Mouse (Mus musculus) C2C12 (cell line): ENCODE measurements at regions not wholly inside any gene's neighbourhood (a gene's known extent, or its start where the extent isn't known, plus 50 kb on each side); places are given as distances from the start of the nearest gene placed in this dataset.

Experiments
- H3K27me3 ChIP-seq: one replicate; pipeline ENCODE4 v1.6.1; 2011; ENCODE audit not compliant: control insufficient read depth, insufficient read depth, insufficient read length
- H3K36me3 ChIP-seq: one replicate; pipeline ENCODE4 v1.6.1; 2011; ENCODE audit not compliant: control insufficient read depth, insufficient read depth
- H3K4me3 ChIP-seq: one replicate; pipeline ENCODE4 v1.5.1; 2011; ENCODE audit warnings: mild to moderate bottlenecking, control low read depth; ENCODE audit not compliant: poor library complexity, insufficient read depth, severe bottlenecking
- H3K79me2 ChIP-seq: one replicate; pipeline ENCODE4 v1.6.1; 2011; ENCODE audit not compliant: control insufficient read depth, insufficient read depth
- H3K79me3 ChIP-seq: one replicate; pipeline ENCODE4 v1.6.1; 2011; ENCODE audit warnings: low read depth, control low read depth
- H3ac ChIP-seq: one replicate; pipeline ENCODE3; 2011; ENCODE audit warnings: low read depth; ENCODE audit not compliant: control insufficient read depth, insufficient read length
- CEBPB ChIP-seq: IDR thresholded peaks from one replicate; pipeline ENCODE4 v1.6.1; 2011; ENCODE audit warnings: low read depth, mild to moderate bottlenecking, control low read depth, moderate library complexity
- CTCF ChIP-seq: IDR thresholded peaks from one replicate; pipeline ENCODE4 v1.5.1; 2011; ENCODE audit not compliant: control insufficient read depth, insufficient read depth, insufficient read length
- FOSL1 ChIP-seq: IDR thresholded peaks from one replicate; pipeline ENCODE4 v1.8.0; 2011; ENCODE audit warnings: mild to moderate bottlenecking, low read length; ENCODE audit not compliant: poor library complexity, insufficient read depth, severe bottlenecking
- MAX ChIP-seq: IDR thresholded peaks from one replicate; pipeline ENCODE4 v1.6.1; 2011; ENCODE audit warnings: mild to moderate bottlenecking, control low read depth
- MYOD1 ChIP-seq: IDR thresholded peaks from one replicate; pipeline ENCODE4 v1.6.1; 2011; ENCODE audit warnings: low read depth; ENCODE audit not compliant: control insufficient read depth, insufficient read length
- MYOG ChIP-seq: IDR thresholded peaks from one replicate; pipeline ENCODE4 v1.6.1; 2011; ENCODE audit not compliant: control insufficient read depth, insufficient read length; ENCODE audit errors: extremely low read depth
- USF1 ChIP-seq: IDR thresholded peaks from one replicate; pipeline ENCODE4 v1.6.1; 2011; ENCODE audit warnings: low read depth, mild to moderate bottlenecking, control low read depth, moderate library complexity

DNA sequence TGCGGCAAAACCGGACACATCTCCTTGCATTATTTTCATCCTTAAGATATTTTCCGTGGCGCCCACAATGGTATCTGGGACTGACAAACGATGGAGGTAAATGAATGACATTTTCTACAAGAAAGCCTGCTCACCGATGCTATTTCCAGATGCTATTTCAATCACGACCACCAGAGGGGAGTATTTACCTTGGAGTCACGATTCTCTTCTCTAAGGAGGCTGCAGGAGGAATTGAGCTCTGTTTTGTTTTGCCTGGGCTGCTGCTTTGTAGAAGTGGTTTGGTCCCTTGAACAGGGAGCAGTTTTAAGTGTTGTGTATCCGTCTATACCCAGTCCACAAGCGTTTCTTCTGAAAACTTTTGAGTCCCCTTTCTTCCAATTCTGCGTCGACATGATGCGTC is 128.7 kb upstream of the Itga1 start:
- Histone ChIP-seq H3K27me3 (no peaks in the 10 kb centered on the region), H3K4me3 (no peak overlapping the region), H3K79me3 (no peaks in the 10 kb centered on the region), H3K79me2 (no peaks in the 10 kb centered on the region), H3ac (no peak overlapping the region), H3K36me3 (no peaks in the 10 kb centered on the region)
- TF ChIP-seq MAX (no peak), MYOD1 (no peak), CTCF (no peak), FOSL1 (no peak), USF1 (no peak), MYOG (no peak), CEBPB (no peak)

DNA sequence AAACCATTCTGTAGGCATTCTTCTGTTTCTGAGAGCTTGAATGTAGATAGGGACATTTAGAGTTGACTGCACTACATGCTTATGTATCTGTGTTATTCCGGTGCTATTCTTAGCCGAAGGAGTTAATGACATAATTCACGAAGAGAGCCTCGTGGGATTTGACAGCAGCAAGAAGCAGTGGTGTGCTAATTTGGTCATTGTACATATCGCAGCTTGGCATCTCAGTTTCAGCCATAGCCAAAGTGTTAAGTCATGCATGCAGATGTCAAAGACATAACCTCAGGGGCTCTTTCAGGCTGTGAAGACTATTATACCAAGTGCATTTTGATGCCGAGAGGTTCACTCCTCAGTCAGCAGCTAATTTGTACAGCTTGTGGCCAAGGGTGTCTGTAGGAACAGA is 125.1 kb upstream of the Itga1 start:
- H3ac ChIP-seq = no peak overlapping the region
- no peaks in the 10 kb centered on the region for H3K79me2 ChIP-seq
- H3K36me3 ChIP-seq = no peaks in the 10 kb centered on the region
- no peak for TF ChIP-seq FOSL1
- no peak for TF ChIP-seq MAX
- no peak for TF ChIP-seq CTCF
- no peak for TF ChIP-seq MYOD1
- no peak for TF ChIP-seq MYOG
- H3K4me3 ChIP-seq = no peak overlapping the region
- no peaks in the 10 kb centered on the region for H3K27me3 ChIP-seq
- H3K79me3 ChIP-seq = no peaks in the 10 kb centered on the region

DNA sequence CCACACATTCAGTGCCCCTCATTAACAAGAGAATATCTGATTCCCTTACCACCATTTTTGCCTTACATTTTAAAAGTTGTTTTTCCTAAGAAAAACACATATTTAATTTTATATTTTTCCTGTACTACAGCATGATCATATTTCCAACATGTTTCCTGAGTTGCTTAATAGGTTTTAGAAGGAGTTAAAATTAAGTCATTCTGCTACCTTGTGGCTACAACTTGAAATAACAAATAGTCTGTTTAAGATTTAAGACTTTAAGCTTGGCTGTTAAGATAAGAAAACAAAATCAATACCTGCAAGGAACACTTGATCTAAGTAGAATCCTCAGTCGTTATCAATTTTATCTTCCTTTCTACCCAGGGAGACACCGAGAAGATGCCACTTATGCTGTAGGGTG is 117.9 kb upstream of the Itga1 start:
- no peaks in the 10 kb centered on the region for H3K79me3 ChIP-seq
- no peak overlapping the region for H3ac ChIP-seq
- no peaks in the 10 kb centered on the region for H3K27me3 ChIP-seq
- TF ChIP-seq MAX (no peak), USF1 (no peak), MYOG (no peak), CTCF (no peak), MYOD1 (no peak)
- no peaks in the 10 kb centered on the region for H3K79me2 ChIP-seq
- H3K4me3 ChIP-seq = no peak overlapping the region
- no peaks in the 10 kb centered on the region for H3K36me3 ChIP-seq

DNA sequence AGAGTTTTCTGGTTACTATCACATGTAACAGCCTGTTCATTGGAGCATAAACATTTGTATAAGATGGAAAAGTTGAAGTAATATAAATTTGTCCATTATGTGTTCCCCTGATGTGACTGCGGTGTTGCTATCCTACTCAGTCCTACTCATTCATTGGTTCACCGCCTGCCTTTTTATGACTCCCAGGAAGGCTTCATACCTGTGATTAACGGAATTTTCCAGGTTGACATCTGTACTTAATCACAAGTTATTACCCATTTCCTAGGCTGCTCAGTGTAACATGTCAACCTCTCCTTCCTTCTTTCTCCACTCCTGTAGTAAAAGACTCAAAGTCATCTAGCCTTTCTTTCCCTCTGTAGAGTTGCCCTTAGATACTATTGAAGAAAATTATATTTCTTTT is 109.5 kb upstream of the Itga1 start:
- H3ac ChIP-seq = no peak overlapping the region
- H3K27me3 ChIP-seq = no peaks in the 10 kb centered on the region
- TF ChIP-seq MAX = no peak
- no peaks in the 10 kb centered on the region for H3K79me3 ChIP-seq
- no peaks in the 10 kb centered on the region for H3K36me3 ChIP-seq
- H3K79me2 ChIP-seq = no peaks in the 10 kb centered on the region
- H3K4me3 ChIP-seq = no peak overlapping the region

GRCm38 (mm10) chr13:115210643-115211208 is 109.0 kb upstream of the Itga1 start:
- no peak overlapping the region for H3K4me3 ChIP-seq

GRCm38 (mm10) chr13:115209402-115210192 is 107.8 kb upstream of the Itga1 start:
- H3K36me3 ChIP-seq = no peaks in the 10 kb centered on the region
- TF ChIP-seq MYOG = no peak
- no peak for TF ChIP-seq CTCF
- TF ChIP-seq FOSL1 = no peak
- TF ChIP-seq USF1 = no peak
- no peak for TF ChIP-seq MYOD1
- TF ChIP-seq CEBPB = no peak
- no peak for TF ChIP-seq MAX

More at GRCm38 (mm10) chr13:115210643-115211208, 109.0 kb upstream of the Itga1 start:
- no peaks in the 10 kb centered on the region for H3K79me2 ChIP-seq
- H3K36me3 ChIP-seq = no peaks in the 10 kb centered on the region
- H3K27me3 ChIP-seq = no peaks in the 10 kb centered on the region
- no peak overlapping the region for H3ac ChIP-seq
- TF ChIP-seq CTCF (no peak), FOSL1 (no peak), MYOG (no peak), MYOD1 (no peak)
- H3K79me3 ChIP-seq = no peaks in the 10 kb centered on the region

More at GRCm38 (mm10) chr13:115209402-115210192, 107.8 kb upstream of the Itga1 start:
- Histone ChIP-seq H3K79me2 (no peaks in the 10 kb centered on the region), H3ac (no peak overlapping the region), H3K79me3 (no peaks in the 10 kb centered on the region), H3K27me3 (no peaks in the 10 kb centered on the region), H3K4me3 (no peak overlapping the region)
